Mouse (Mus musculus): Measurements from ENCODE around the gene Clasp1. TPM values are rescaled to one million over a fixed set of nuclear protein-coding genes. Genes with fewer than 3 reads are reported as not detected.

The Clasp1 gene
- total and polyA plus RNA-seq, 3 experiments: 13.9 to 21.3 TPM; not detected in 1

DNA sequence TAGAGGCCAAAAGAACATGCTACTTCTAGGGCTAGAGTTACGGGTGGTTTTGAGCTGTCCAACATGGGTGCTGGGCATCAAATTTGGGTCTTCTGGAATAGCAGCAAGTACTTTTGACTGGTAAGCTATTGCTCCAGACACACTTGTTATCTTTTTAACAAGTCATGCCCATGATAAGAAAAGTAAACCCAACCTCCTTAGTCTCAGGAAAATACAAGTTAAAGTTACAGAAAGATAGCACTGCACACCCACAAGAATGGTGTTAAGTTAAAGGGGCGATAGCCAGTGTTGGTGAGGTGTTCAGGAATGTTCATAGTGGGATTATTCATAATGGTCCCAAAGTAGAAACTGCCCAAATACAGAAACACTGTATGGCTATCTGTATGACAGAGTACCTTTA lies 24.3 kb downstream of the Clasp1 start:
- Histone ChIP-seq H3K27me3 (ENCODE audit: control insufficient read depth in 1 of 2, insufficient read depth in 2 of 2, low read length in 2 of 2) (no peaks in the 10 kb centered on the region), H3K4me1 (ENCODE audit: control insufficient read depth in 1 of 2, insufficient read depth in 2 of 2, low read length in 2 of 2) (peaks cover 23 to 33% of the 10 kb centered on the region in 2 experiments), H3K27ac (ENCODE audit: control insufficient read depth, low read depth, low read length) (peak overlapping the region; percentile 20; the same call in 1 of the 2 replicates), H3K36me3 (ENCODE audit: control insufficient read depth in 1 of 2, insufficient read depth in 2 of 2, low read length in 2 of 2) (peaks cover 0 to 27% of the 10 kb centered on the region in 2 experiments), H3K79me2 (ENCODE audit: control insufficient read depth, insufficient read depth, low read length, poor library complexity) (peaks cover 11% of the 10 kb centered on the region; the same call in 1 of the 2 replicates), H3K9me3 (replicated peaks; ENCODE audit: insufficient read depth, low read length) (no peaks in the 10 kb centered on the region), H3K4me3 (ENCODE audit: control insufficient read depth in 1 of 2, insufficient read depth in 1 of 2, low read depth in 2 of 2, low read length in 2 of 2) (no peak overlapping the region), H3K9ac (ENCODE audit: control insufficient read depth, low read depth, low read length, poor library complexity, severe bottlenecking) (no peak overlapping the region)
- peak; percentile 29 for DNase-seq (ENCODE audit: low read depth, low spot score)
- TF ChIP-seq CHD1 (IDR thresholded peaks at IDR 0.05; ENCODE audit: low read depth, low read length): no peak
- no peak for TF ChIP-seq USF1 (IDR thresholded peaks at IDR 0.05; ENCODE audit: low read depth, low read length)
- no peak for TF ChIP-seq ELF1 (IDR thresholded peaks at IDR 0.05; ENCODE audit: low read depth, low read length)
- TF ChIP-seq JUND (IDR thresholded peaks at IDR 0.05; ENCODE audit: low read depth, low read length): no peak
- no peak for TF ChIP-seq E2F4 (IDR thresholded peaks at IDR 0.05; ENCODE audit: borderline replicate concordance, low read depth, low read length)
- TF ChIP-seq HCFC1 (IDR thresholded peaks at IDR 0.05; ENCODE audit: low read depth, low read length): no peak
- TF ChIP-seq ZC3H11A (IDR thresholded peaks at IDR 0.05; ENCODE audit: low read depth, low read length): no peak
- TF ChIP-seq GABPA (IDR thresholded peaks at IDR 0.05; ENCODE audit: low read depth, low read length): no peak
- TF ChIP-seq TCF12 (IDR thresholded peaks at IDR 0.05; ENCODE audit: low read depth, low read length): peak; percentile 70
- TF ChIP-seq USF2 (IDR thresholded peaks at IDR 0.05; ENCODE audit: borderline replicate concordance in 1 of 2, insufficient read depth in 1 of 2, low read depth in 1 of 2, low read length in 2 of 2): no peak
- no peak for TF ChIP-seq TBP (IDR thresholded peaks at IDR 0.05; ENCODE audit: low read depth, low read length)
- TF ChIP-seq BHLHE40 (IDR thresholded peaks at IDR 0.05; ENCODE audit: borderline replicate concordance, low read depth, low read length): no peak
- no peak for TF ChIP-seq SMC3 (IDR thresholded peaks at IDR 0.05; ENCODE audit: low read depth, low read length)
- 0 out of 2 replicates have a peak, but pooled peaks have one; percentile 40 for TF ChIP-seq MXI1 (IDR thresholded peaks at IDR 0.05; ENCODE audit: low read depth, low read length)
- TF ChIP-seq POLR2AphosphoS5 (IDR thresholded peaks at IDR 0.05; ENCODE audit: borderline replicate concordance, low read depth, low read length): no peak
- no peak for TF ChIP-seq UBTF (IDR thresholded peaks at IDR 0.05; ENCODE audit: borderline replicate concordance, insufficient read depth, low read depth, low read length)
- TF ChIP-seq POLR2AphosphoS2 (IDR thresholded peaks at IDR 0.05; ENCODE audit: low read length): no peak
- no peak for TF ChIP-seq CTCF (IDR thresholded peaks at IDR 0.05 in 2 of 3, conservative IDR thresholded peaks at IDR 0.05 in 1 of 3; ENCODE audit: control insufficient read depth in 1 of 3, insufficient read depth in 1 of 3, low read depth in 2 of 3, low read length in 3 of 3, poor library complexity in 1 of 3, severe bottlenecking in 1 of 3)
- peak; percentile 64 for TF ChIP-seq ETS1 (IDR thresholded peaks at IDR 0.05; ENCODE audit: low read depth, low read length)
- 0 out of 2 replicates have a peak, but pooled peaks have one; percentile 46 for TF ChIP-seq RCOR1 (IDR thresholded peaks at IDR 0.05; ENCODE audit: low read depth, low read length)
- peak; percentile 68 to 74; a peak in 3 of 4 replicates for TF ChIP-seq EP300 (IDR thresholded peaks at IDR 0.05; ENCODE audit: low read depth in 1 of 2, low read length in 2 of 2)
- TF ChIP-seq NRF1 (IDR thresholded peaks at IDR 0.05; ENCODE audit: insufficient read depth, low read depth, low read length, poor library complexity, severe bottlenecking): 0 out of 2 replicates have a peak, but pooled peaks have one; percentile 12
- no peak for TF ChIP-seq MAZ (IDR thresholded peaks at IDR 0.05; ENCODE audit: low read depth, low read length)
- TF ChIP-seq POLR2A (IDR thresholded peaks at IDR 0.05; ENCODE audit: control insufficient read depth in 1 of 2, insufficient read depth in 1 of 2, low read depth in 1 of 2, low read length in 2 of 2, poor library complexity in 1 of 2): no peak
- TF ChIP-seq KAT2A (conservative IDR thresholded peaks at IDR 0.05; ENCODE audit: low read depth, low read length): no peak
- no peak for TF ChIP-seq ZMIZ1 (IDR thresholded peaks at IDR 0.05; ENCODE audit: low read depth, low read length)
- peak; percentile 44 for TF ChIP-seq SIN3A (IDR thresholded peaks at IDR 0.05; ENCODE audit: low read length)
- TF ChIP-seq MYB (IDR thresholded peaks at IDR 0.05; ENCODE audit: low read depth, low read length): no peak
- no peak for TF ChIP-seq ZKSCAN1 (IDR thresholded peaks at IDR 0.05; ENCODE audit: low read depth, low read length)
- TF ChIP-seq CHD2 (IDR thresholded peaks at IDR 0.05; ENCODE audit: low read length): no peak
- TF ChIP-seq MEF2A (IDR thresholded peaks at IDR 0.05; ENCODE audit: extremely low read depth, insufficient replicate concordance, low read depth, low read length, poor library complexity, severe bottlenecking): no peak
- TF ChIP-seq MYC (IDR thresholded peaks at IDR 0.05; ENCODE audit: low read depth, low read length): no peak
- peak; percentile 85 for TF ChIP-seq GATA1 (IDR thresholded peaks at IDR 0.05; ENCODE audit: low read depth, low read length)

Data from MEL (cell line).